Mouse (Mus musculus): ENCODE measurements at regions not wholly inside any gene's neighbourhood (a gene's known extent, or its start where the extent isn't known, plus 50 kb on each side); places are given as distances from the start of the nearest gene placed in this dataset.

DNA sequence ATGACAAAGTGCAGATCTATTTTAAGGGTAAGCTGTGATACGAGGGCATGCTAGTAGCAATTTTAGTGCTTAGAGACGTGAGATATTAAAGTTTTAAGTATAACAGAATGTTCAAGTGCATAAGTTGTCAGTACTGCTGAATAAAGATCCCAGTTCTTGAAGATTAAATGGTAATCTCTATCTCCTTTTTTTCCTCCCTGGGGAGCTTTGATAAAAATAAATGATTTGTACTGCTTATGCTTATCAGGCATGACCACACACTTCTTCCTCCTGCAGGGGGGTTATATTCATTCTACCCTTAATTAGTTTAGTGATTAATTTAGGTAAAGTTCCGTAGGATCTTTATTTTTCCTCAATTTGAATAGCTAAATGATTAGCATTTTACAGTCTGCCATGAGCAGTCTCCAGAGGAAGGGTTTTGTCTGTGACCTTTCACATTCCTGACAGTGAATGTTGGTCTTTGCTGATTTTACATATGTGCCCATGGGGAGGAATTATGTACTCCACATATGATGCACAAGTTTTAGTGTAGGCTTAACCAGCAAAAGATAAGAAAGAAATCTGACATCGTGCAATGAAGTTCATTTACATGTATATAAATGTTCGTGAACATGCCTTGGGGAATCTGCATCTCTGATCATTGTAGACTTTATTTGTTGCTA, 515.5 kb downstream of the Nova1 start:
- Histone ChIP-seq H3K27me3 (replicated peaks) (no peaks in the 10 kb centered on the region), H3K9me3 (replicated peaks; ENCODE audit: low read length) (peaks cover 22% of the 10 kb centered on the region), H3K36me3 (replicated peaks in 1 of 2; ENCODE audit: control insufficient read depth in 1 of 2, insufficient read depth in 1 of 2, low read length in 1 of 2) (no peaks in the 10 kb centered on the region), H3K9ac (ENCODE audit: insufficient read depth, low read depth) (no peak overlapping the region), H3K27ac (ENCODE audit: insufficient read depth, low read depth) (no peak overlapping the region), H3K79me2 (replicated peaks; ENCODE audit: control insufficient read depth, extremely low read depth, insufficient read depth, poor library complexity, severe bottlenecking) (no peaks in the 10 kb centered on the region), H3K4me3 (replicated peaks in 1 of 3; ENCODE audit: low read depth in 2 of 3, low read length in 2 of 3, poor library complexity in 1 of 3) (no peak overlapping the region), H3K4me1 (ENCODE audit: control insufficient read depth in 1 of 2, insufficient read depth in 2 of 2) (no peaks in the 10 kb centered on the region), H3K4me2 (ENCODE audit: insufficient read depth, low read depth, poor library complexity, severe bottlenecking) (no peak overlapping the region)
- dilution Hi-C loops (cut with MboI; ENCODE audit: extremely low pct_ligation_motif_present, extremely low pct_unique_long_range_greater_than_20kb, low sequenced_read_pairs) (no loop called here), in situ Hi-C loops (cut with MboI; ENCODE audit: low pct_ligation_motif_present, low pct_unique_long_range_greater_than_20kb, low sequenced_read_pairs) (no loop called here)
- no peak for DNase-seq (ENCODE audit: extremely low read depth)
- no peak for TF ChIP-seq NELFE (IDR thresholded peaks at IDR 0.05; ENCODE audit: low read depth, low read length)
- no peak for TF ChIP-seq E2F4 (IDR thresholded peaks at IDR 0.05; ENCODE audit: insufficient replicate concordance, low read depth, low read length)
- no peak for TF ChIP-seq USF1 (IDR thresholded peaks at IDR 0.05; ENCODE audit: low read depth, low read length)
- TF ChIP-seq CTCF (conservative IDR thresholded peaks at IDR 0.05 in 1 of 2, IDR thresholded peaks at IDR 0.05 in 1 of 2; ENCODE audit: low read depth in 2 of 2, low read length in 2 of 2), result no peak
- TF ChIP-seq RCOR1 (conservative IDR thresholded peaks at IDR 0.05; ENCODE audit: low read depth, low read length), result no peak

DNA sequence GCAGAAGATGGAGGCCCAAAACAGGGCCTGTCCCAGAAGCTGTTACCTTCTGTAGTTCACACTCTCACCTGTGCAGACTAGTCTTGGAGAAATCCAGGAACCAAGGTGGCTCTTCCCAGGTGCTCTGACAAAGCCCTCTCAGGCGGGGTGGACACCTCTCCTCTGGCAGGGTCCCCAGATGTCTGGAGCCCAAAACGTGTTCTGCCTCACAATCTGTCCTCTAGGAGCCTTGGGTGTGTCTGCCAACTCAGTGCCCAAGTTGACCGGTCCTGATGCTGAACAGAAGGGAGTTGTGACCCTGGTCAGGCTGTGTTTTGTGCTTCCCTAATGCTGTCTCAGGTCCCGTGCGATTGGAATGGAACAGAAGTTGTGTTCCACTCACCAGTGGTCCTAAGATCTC, 519.8 kb downstream of the Nova1 start:
- TF ChIP-seq ZKSCAN1 (IDR thresholded peaks at IDR 0.05; ENCODE audit: borderline replicate concordance, low read depth, low read length), result no peak
- no peak for TF ChIP-seq SMC3 (IDR thresholded peaks at IDR 0.05; ENCODE audit: low read depth, low read length)
- TF ChIP-seq RAD21 (IDR thresholded peaks at IDR 0.05; ENCODE audit: low read depth, low read length), result no peak
- TF ChIP-seq MXI1 (IDR thresholded peaks at IDR 0.05; ENCODE audit: low read depth, low read length), result no peak
- TF ChIP-seq NRF1 (IDR thresholded peaks at IDR 0.05; ENCODE audit: low read depth, low read length), result no peak
- no peak for TF ChIP-seq TCF12 (IDR thresholded peaks at IDR 0.05; ENCODE audit: low read depth, low read length)
- no peak for TF ChIP-seq MAZ (IDR thresholded peaks at IDR 0.05; ENCODE audit: low read depth, low read length)
- TF ChIP-seq KAT2A (IDR thresholded peaks at IDR 0.05; ENCODE audit: insufficient replicate concordance, low read length), result no peak
- TF ChIP-seq ZMIZ1 (IDR thresholded peaks at IDR 0.05; ENCODE audit: low read depth, low read length), result no peak
- Histone ChIP-seq H3K4me1 (ENCODE audit: control insufficient read depth in 1 of 2, insufficient read depth in 2 of 2) (no peaks in the 10 kb centered on the region), H3K36me3 (replicated peaks in 1 of 2; ENCODE audit: control insufficient read depth in 1 of 2, insufficient read depth in 1 of 2, low read length in 1 of 2) (no peaks in the 10 kb centered on the region), H3K79me2 (replicated peaks; ENCODE audit: control insufficient read depth, extremely low read depth, insufficient read depth, poor library complexity, severe bottlenecking) (no peaks in the 10 kb centered on the region), H3K9ac (ENCODE audit: insufficient read depth, low read depth) (no peak overlapping the region), H3K27ac (ENCODE audit: insufficient read depth, low read depth) (no peak overlapping the region), H3K27me3 (replicated peaks) (no peaks in the 10 kb centered on the region), H3K4me2 (ENCODE audit: insufficient read depth, low read depth, poor library complexity, severe bottlenecking) (no peak overlapping the region), H3K4me3 (replicated peaks in 1 of 3; ENCODE audit: low read depth in 2 of 3, low read length in 2 of 3, poor library complexity in 1 of 3) (no peak overlapping the region), H3K9me3 (replicated peaks; ENCODE audit: low read length) (peaks cover 9% of the 10 kb centered on the region)
- in situ Hi-C loops (cut with MboI; ENCODE audit: low pct_ligation_motif_present, low pct_unique_long_range_greater_than_20kb, low sequenced_read_pairs) (no loop called here), dilution Hi-C loops (cut with MboI; ENCODE audit: extremely low pct_ligation_motif_present, extremely low pct_unique_long_range_greater_than_20kb, low sequenced_read_pairs) (no loop called here)
- no peak for DNase-seq (ENCODE audit: extremely low read depth)

Measured in CH12.LX (cell line).